Mouse (Mus musculus) spleen, adult 2 months (tissue): Measurements from ENCODE around the gene Atg7.

ENCODE experiments used
- CTCF ChIP-seq: fragments of 200-500 bp; IDR thresholded peaks from 2 replicates; pipeline ENCODE4 v1.5.1; 2011; ENCODE audit warnings: mild to moderate bottlenecking, inconsistent platforms; ENCODE audit not compliant: insufficient read depth, insufficient read length, insufficient replicate concordance; ENCODE audit errors: extremely low read depth
- POLR2A ChIP-seq: fragments of 200-500 bp; IDR thresholded peaks from 2 replicates; pipeline ENCODE4 v1.6.1; 2011; ENCODE audit warnings: low read depth, low read length, inconsistent platforms

- TF ChIP-seq CTCF (no peak), POLR2A (no peak)
These were observed 47.8 kb downstream of the Atg7 start for GRCm38 (mm10) chr6:114690661-114691060.
